Mouse (Mus musculus): ENCODE data around the gene Ric3.

DNA sequence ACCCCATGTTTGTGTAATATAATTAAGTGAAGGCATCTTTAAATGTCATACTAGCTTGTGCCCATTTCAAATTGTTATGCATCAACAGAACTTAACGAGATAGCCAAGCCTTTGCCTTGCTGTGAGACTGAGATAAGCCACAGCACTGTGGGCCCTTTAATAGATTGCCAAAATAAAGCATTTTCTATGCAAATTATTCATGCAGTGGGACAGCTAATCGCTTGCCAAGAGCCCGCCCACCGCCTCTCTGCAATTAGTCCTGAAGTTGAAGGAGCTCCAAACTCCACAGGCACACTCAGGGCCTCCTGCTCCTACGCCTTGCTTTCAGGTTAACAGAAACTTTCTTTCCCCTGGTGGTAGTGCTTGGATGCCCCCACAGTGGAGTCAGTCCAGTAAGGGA, 27.9 kb upstream of the Ric3 start:
- TF ChIP-seq CTCF (IDR thresholded peaks at IDR 0.05; ENCODE audit: low read depth) (no peak; the same call in 1 of the 2 replicates), EP300 (IDR thresholded peaks at IDR 0.05; ENCODE audit: low read depth) (peak; percentile 92)

Data from liver, embryonic 14.5 days (tissue).